Mouse (Mus musculus) olfactory bulb, adult 2 months (tissue): ENCODE results near the gene Cfc1.

Source experiments
- CTCF ChIP-seq: fragments of 200-500 bp; IDR thresholded peaks from 2 replicates; pipeline ENCODE4 v1.5.1; 2012; ENCODE audit warnings: low read depth, mild to moderate bottlenecking, low read length, moderate library complexity; ENCODE audit not compliant: insufficient read depth
- POLR2A ChIP-seq: fragments of 200-500 bp; IDR thresholded peaks from 2 replicates; pipeline ENCODE4 v1.6.1; 2012; ENCODE audit warnings: mild to moderate bottlenecking, low read depth, low read length, moderate library complexity; ENCODE audit not compliant: insufficient read depth

- TF ChIP-seq CTCF (no peak), POLR2A (no peak)
Observed at GRCm38 (mm10) chr1:34523647-34524046, 11.8 kb upstream of the Cfc1 start.
